Mouse (Mus musculus) urinary bladder, adult 18-20 months (tissue): ENCODE data around the gene Il20rb.

Experiments used
- DNase-seq, 2 experiments: peaks; one replicate each; pipeline ENCODE4 v3.0.0; 2022; ENCODE audit warnings: low spot score in 2 of 2, mixed read lengths in 2 of 2

The Il20rb gene

DNA sequence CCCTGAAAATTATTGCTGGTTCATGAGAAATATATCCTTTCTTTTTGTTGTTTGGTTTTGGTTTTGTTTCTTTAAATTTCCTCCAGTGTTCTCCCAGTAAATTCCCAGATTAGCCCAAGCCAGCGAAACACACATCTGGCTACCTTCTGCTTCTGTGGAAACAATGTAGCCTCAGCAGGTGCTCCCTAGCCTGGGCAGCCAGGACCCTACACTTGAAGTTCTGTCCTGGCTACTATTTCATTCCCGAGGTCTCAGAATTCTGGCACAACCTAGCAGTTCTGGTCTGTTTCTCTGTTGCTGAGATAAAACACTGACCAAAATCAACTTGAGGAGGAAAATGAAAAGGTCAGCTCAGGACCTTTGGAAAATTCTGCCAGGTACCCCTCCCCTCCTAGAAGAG lies 55.2 kb downstream of the Il20rb start:
- no peak for DNase-seq

DNA sequence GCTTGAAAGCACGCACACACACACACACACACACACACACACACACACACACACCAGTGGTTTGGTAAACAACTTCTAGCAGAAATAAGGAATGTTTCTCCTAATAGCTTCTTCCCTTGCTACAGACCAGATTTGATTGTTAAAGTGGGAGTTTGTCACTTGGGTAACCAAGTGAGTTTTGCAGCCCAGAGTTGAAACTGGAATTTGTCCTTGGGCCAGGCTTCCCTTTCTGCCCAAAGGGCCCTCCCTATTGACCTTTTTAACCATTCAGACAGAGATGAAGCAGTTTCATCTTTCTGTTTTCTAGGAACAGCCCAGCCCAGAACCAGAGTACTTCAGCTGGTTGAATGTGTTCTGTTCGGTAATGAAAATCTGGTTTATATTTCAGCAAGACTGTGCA lies 55.7 kb downstream of the Il20rb start:
- no peak for DNase-seq

DNA sequence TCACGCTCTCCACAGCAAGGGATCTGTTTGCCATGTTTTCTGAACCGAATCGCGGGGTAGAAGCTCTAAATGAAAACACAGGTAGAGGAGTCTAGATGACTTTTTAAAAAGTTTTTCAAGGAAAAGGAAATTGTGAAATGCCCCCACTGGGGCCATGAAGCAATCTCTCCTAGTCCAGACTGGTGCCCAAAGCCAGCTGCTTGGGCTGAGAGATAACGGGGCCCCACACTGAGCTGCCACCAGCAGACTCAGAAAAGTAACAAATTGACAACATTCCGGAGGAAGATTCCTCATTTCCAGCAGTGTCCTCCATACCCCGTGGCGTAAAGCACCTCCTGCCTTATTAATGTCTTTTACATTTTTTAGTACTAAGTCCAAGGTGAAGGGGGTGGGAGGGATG lies 66.9 kb downstream of the Il20rb start:
- DNase-seq: no peak

DNA sequence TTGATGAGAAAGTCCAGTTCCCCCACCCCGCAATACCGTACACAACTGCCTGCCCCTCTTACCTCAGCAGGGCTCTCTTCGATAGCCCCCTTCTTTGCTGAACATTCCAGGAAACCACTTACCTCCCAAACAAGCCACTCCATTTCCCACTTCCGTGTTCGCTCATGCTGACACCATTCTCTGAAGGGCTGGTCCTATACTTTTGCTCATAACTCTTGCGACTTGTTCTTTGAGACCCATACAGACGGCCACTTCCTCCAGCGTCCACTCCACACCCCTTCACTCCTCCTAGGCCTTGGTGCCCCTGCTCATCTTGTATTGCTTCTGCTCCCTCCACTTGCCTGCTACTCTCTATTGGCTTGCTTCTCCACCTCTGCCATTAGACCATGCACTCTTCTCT lies 67.5 kb downstream of the Il20rb start:
- no peak for DNase-seq

DNA sequence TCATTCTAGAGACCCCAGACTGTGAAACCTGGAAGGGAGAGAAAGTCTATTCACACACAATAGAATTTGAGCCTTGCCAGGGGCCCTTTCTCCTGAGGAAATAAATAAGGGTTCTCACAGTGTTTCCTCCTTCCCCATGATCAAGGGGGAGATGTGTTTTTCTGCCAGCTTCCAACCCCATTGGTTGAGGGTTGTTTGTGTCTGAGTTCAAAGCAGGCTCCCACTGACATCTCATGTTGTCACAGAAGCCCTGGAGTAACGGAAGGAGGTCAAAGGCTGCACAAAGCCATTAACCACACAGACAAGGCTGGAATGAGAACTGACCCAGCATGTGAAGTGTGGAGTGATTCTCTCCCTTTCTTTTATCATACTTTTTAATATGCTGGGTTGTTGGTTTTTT lies 69.8 kb downstream of the Il20rb start:
- no peak for DNase-seq

DNA sequence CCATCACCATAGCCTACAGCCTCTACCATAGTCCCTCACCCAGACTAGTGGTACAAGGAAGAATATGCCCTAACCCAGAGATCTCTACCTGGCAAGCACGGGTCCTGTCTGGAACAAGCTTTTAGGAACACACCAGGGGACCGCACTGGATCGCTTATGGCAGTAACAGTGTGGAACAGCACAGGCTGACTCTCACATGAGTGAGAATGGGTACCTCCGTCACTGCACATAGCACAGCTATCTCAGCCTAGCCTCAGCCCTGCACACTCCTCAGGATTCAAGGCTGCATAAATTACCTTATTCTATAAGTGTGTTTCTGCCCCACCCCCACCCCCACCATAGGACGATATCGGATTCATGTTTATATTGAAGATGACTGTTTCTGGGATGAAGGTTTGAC lies 70.3 kb downstream of the Il20rb start:
- DNase-seq: no peak

DNA sequence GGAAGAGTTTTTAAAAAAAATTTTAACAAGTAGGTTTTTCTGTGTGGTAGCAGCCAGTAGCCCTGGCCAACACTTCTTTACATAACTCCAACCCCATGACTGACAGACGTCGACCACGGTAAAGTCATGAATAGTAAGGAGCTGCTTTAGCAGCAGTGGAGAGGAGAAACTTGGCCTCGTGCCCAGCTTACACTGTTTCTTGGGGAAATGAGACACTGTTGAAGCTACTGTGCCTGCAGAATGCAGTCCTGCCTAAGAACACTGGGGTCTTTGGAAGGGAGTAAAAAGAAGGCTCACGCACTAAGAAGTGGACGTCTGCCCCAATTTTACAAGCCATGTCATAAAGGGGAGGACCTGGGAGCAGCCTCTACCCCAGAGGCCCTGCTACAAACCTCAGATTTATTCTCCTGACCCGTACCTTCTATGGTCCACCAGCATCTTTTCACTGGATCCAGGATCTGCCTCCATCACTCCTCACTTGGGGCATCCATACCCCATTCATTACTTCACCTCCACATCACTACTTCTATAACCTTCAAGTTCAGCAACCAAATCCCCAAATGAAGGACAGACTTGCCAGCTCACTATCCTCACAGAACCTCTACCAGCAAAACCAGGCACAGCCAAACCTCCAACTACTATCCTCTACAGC lies 71.1 kb downstream of the Il20rb start:
- DNase-seq: no peak
